Mouse (Mus musculus) myocyte (in vitro differentiated cells): ENCODE data around the gene Cd300lf.

Experiments
- CEBPB ChIP-seq: IDR thresholded peaks from 2 replicates; pipeline ENCODE4 v1.6.1; 2011; ENCODE audit warnings: mild to moderate bottlenecking, moderate library complexity; ENCODE audit not compliant: poor library complexity, insufficient read depth, severe bottlenecking
- E2F4 ChIP-seq: IDR thresholded peaks from one replicate; pipeline ENCODE4 v1.6.1; 2011; ENCODE audit warnings: mild to moderate bottlenecking, control low read depth, moderate library complexity; ENCODE audit not compliant: insufficient read depth
- MAX ChIP-seq: IDR thresholded peaks from one replicate; pipeline ENCODE4 v1.6.1; 2011; ENCODE audit warnings: low read depth, mild to moderate bottlenecking, control low read depth
- MYOD1 ChIP-seq, 3 experiments: IDR thresholded peaks; one replicate each; pipeline ENCODE4 v1.6.1; 2011; ENCODE audit warnings: control low read depth in 2 of 3, low read depth in 2 of 3, mild to moderate bottlenecking in 2 of 3, moderate library complexity in 1 of 3; ENCODE audit not compliant: insufficient read length in 2 of 3, control insufficient read depth in 1 of 3
- POLR2A ChIP-seq: IDR thresholded peaks from one replicate; pipeline ENCODE4 v1.6.1; 2011; ENCODE audit warnings: low read depth, mild to moderate bottlenecking, control low read depth, moderate library complexity; ENCODE audit not compliant: insufficient read length
- POLR2AphosphoS2 ChIP-seq: IDR thresholded peaks from one replicate; pipeline ENCODE4 v1.6.1; 2011; ENCODE audit warnings: low read depth, control low read depth; ENCODE audit not compliant: insufficient read length
- SRF ChIP-seq: IDR thresholded peaks from one replicate; pipeline ENCODE4 v1.6.1; 2011; ENCODE audit warnings: low read depth; ENCODE audit not compliant: control insufficient read depth, insufficient read length
- TCF12 ChIP-seq: IDR thresholded peaks from one replicate; pipeline ENCODE4 v1.6.1; 2011; ENCODE audit warnings: mild to moderate bottlenecking, control low read depth; ENCODE audit not compliant: poor library complexity, insufficient read depth, severe bottlenecking
- USF1 ChIP-seq: IDR thresholded peaks from one replicate; pipeline ENCODE4 v1.6.1; 2011; ENCODE audit warnings: low read depth, mild to moderate bottlenecking, control low read depth, moderate library complexity

DNA sequence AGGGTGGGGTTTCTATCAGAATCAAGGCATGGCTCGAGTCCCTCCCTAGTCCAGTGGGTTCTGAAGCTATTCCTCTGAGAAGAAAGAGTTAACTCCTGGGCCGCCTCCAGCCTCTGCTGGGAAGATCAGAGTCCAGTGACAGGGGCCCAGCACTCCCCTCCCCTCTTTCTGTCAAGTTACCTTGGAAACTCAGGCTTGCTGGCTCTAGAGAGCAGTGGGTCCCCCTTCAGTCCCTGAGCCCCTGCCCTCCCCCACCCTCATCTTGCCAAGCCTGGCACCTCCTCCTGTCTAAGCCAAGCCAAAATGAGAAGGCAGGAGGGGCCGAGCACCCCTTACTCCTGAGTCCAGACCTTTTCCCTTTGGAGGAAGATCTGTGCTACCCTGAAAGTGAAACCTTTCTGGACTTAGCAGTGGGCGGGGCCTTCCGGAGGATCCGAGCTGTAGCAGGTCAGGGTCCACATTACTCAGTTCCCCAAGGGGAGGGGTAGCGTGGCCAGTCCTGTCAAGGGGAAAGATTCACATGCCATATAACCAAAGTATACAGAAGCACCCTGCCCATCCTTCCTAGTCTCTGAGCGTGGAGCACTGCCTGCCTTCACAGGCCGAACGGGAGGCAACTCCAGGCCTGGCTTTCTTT, 43.9 kb upstream of the Cd300lf start:
- no peak for TF ChIP-seq E2F4
- TF ChIP-seq POLR2A = no peak
- no peak for TF ChIP-seq TCF12
- TF ChIP-seq MAX = no peak
- TF ChIP-seq POLR2AphosphoS2 = no peak
- no peak for TF ChIP-seq CEBPB
- no peak for TF ChIP-seq MYOD1 (IDR thresholded peaks at IDR 0.05; ENCODE audit: control insufficient read depth in 1 of 3, insufficient read length in 2 of 3, low read depth in 2 of 3)
- TF ChIP-seq USF1 = no peak
- no peak for TF ChIP-seq SRF
